Mouse (Mus musculus) lung, adult 2 months (tissue): ENCODE data around the gene Olfr918.

ENCODE experiments used
- CTCF ChIP-seq: fragments of 200-500 bp; IDR thresholded peaks from 2 replicates; pipeline ENCODE4 v1.5.1; 2011; ENCODE audit warnings: mild to moderate bottlenecking, low read length, control low read depth; ENCODE audit not compliant: insufficient read depth
- POLR2A ChIP-seq: fragments of 200-500 bp; IDR thresholded peaks from 2 replicates; pipeline ENCODE4 v1.6.1; 2011; ENCODE audit warnings: low read depth, mild to moderate bottlenecking, control low read depth, low read length, borderline replicate concordance; ENCODE audit errors: extremely low read depth

DNA sequence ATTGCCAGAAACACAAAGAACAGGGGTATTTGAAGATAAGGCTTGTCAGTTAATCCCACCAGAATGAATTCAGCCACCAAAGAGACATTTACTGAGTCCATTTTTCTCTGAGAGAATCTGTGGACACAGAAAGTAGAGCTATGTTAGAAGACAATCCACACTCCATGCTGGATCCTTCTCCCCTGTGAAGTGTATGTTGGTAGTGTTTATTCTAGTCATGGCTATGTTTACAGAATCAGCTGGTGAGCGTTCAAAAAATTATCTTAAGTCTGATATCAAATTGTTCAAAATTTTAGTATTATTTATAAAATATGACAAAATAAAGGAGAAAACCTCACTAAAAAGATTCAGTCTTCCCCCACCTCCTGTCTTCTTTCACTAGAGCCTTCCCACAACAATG lies 8.7 kb downstream of the Olfr918 start, which contains the start of gene Olfr917:
- no peak for TF ChIP-seq POLR2A
- no peak for TF ChIP-seq CTCF
